Mouse (Mus musculus) lung, adult 2 months (tissue): ENCODE measurements around the gene Plp2.

Experiments used
- CTCF ChIP-seq: fragments of 200-500 bp; IDR thresholded peaks from 2 replicates; pipeline ENCODE4 v1.5.1; 2011; ENCODE audit warnings: mild to moderate bottlenecking, low read length, control low read depth; ENCODE audit not compliant: insufficient read depth
- POLR2A ChIP-seq: fragments of 200-500 bp; IDR thresholded peaks from 2 replicates; pipeline ENCODE4 v1.6.1; 2011; ENCODE audit warnings: low read depth, mild to moderate bottlenecking, control low read depth, low read length, borderline replicate concordance; ENCODE audit errors: extremely low read depth

DNA sequence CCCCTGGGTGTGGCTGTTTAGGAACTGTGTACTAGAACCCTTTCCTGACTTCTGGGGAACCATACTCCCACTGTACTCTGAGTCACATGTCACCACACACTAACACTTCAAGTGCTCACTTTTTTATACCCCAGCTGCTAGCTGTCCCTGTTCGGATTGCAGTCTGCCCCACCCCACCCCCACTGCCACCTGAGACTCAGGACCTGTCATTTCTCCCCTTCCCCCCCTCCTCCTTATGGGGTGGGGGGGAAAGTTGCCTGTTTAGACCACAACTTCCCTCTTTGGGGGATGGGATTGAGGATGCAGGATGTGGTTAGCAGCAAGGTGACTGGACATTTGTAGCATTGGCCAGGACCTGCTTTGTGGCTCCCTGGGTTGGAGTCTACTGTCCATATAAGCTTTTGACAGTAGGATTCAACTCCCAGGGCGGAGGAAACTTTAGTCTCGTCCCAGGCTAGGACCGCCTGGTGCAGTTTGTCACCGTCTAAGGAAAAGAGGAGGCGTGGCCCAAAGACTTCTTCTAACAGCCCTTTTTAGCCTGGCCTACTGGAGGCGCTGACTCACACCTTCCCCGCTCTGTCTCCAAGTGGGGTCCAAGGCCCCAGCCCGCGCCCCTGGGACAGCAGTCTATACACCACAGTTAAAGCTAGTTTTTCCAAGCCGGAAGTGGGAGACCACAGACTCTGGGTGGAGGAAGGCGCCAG lies 2.5 kb upstream of the Plp2 start:
- TF ChIP-seq CTCF (no peak), POLR2A (no peak)
